Mouse (Mus musculus) hindbrain, embryonic 11.5 days (tissue): ENCODE data around the gene Smurf2. TPM values are rescaled to one million over a fixed set of nuclear protein-coding genes. Genes with fewer than 3 reads are reported as not detected.

Experiments used
- polyA plus RNA-seq: library from polyadenylated mRNA; unstranded; fragments of >200 nt; fragmentation: Nextera tagmentation; extraction: Ambion mirVana; gene quantifications from 2 replicates; pipeline ENCODE4 v1.2.1, GENCODE M21; 2014

Smurf2 gene
- polyA plus RNA-seq, 1 experiment from 2014 or later: 25.0 TPM

Other genes with a start within 250 kb of the Smurf2 start
- gene Pecam1, start 170.1 kb downstream of the Smurf2 start, polyA plus RNA-seq: 19.0 and 20.3 TPM in 2 replicates
- gene Milr1, start 169.5 kb downstream of the Smurf2 start, polyA plus RNA-seq: 1.1 and 2.0 TPM in 2 replicates
- gene Polg2, start 141.2 kb downstream of the Smurf2 start, polyA plus RNA-seq: 9.5 and 11.0 TPM in 2 replicates
- 544 and 600 TPM in 2 replicates for gene Ddx5, start 131.5 kb downstream of the Smurf2 start, polyA plus RNA-seq
- 19.4 and 22.5 TPM in 2 replicates for gene Cep95, start 131.5 kb downstream of the Smurf2 start, polyA plus RNA-seq
- 581 and 643 TPM in 2 replicates for gene Kpna2, start 78.8 kb upstream of the Smurf2 start, polyA plus RNA-seq
- gene 1810010H24Rik, start 105.0 kb upstream of the Smurf2 start, polyA plus RNA-seq: 2.7 and 3.3 TPM in 2 replicates
- gene Bptf, start 211.4 kb upstream of the Smurf2 start, polyA plus RNA-seq: 40.8 and 55.1 TPM in 2 replicates